Mouse (Mus musculus) hindbrain, embryonic 14.5 days (tissue): Measurements from ENCODE around the gene Ccdc174. TPM values are rescaled to one million over a fixed set of nuclear protein-coding genes. Genes with fewer than 3 reads are reported as not detected.
"Not testable (repeated sequence)": the region's sequence is repeated elsewhere in the genome, so short reads cannot be mapped to it uniquely, and the experiment has no call there.

Experiments used
- ATAC-seq: fragments of 200-750 bp; cut with Nextera tagmentation; 2 replicates; pipeline ENCODE4 v1.8.0; 2017; ENCODE audit warnings: moderate number of reproducible peaks, mild to moderate bottlenecking, moderate TSS enrichment, moderate library complexity; ENCODE audit not compliant: low FRiP score
- DNase-seq: peaks from one replicate; pipeline ENCODE4 v3.0.0-alpha.2; 2015; ENCODE audit warnings: low spot score
- H3K27ac ChIP-seq: fragments of 300-500 bp; sonication (generic); 2 replicates; pipeline ENCODE4 v1.5.1; 2014; ENCODE audit warnings: mild to moderate bottlenecking, moderate library complexity
- H3K27me3 ChIP-seq: fragments of 300-500 bp; sonication (generic); 2 replicates; pipeline ENCODE4 v1.6.1; 2014; ENCODE audit warnings: mild to moderate bottlenecking, low read length, mixed read lengths; ENCODE audit not compliant: control insufficient read depth, insufficient read depth
- H3K36me3 ChIP-seq: fragments of 300-500 bp; sonication (generic); replicated peaks from 2 replicates; pipeline ENCODE4 v1.6.1; 2014; ENCODE audit not compliant: control insufficient read depth, insufficient read depth
- H3K4me1 ChIP-seq: fragments of 300-500 bp; sonication (generic); replicated peaks from 2 replicates; pipeline ENCODE4 v1.6.1; 2014; ENCODE audit warnings: antibody characterized with exemption, low read length, mixed read lengths; ENCODE audit not compliant: control insufficient read depth, insufficient read depth
- H3K4me2 ChIP-seq: fragments of 300-500 bp; sonication (generic); replicated peaks from 2 replicates; pipeline ENCODE4 v1.6.1; 2014; ENCODE audit warnings: mild to moderate bottlenecking, moderate library complexity
- H3K4me3 ChIP-seq: fragments of 300-500 bp; sonication (generic); replicated peaks from 2 replicates; pipeline ENCODE4 v1.5.1; 2014; ENCODE audit warnings: mild to moderate bottlenecking, low read length
- H3K9ac ChIP-seq: fragments of 300-500 bp; sonication (generic); 2 replicates; pipeline ENCODE4 v1.6.1; 2014
- H3K9me3 ChIP-seq: fragments of 300-500 bp; sonication (generic); 2 replicates; pipeline ENCODE4 v1.6.1; 2016; ENCODE audit warnings: low read length; ENCODE audit not compliant: control insufficient read depth
- WGBS: fragments of 180-500 bp; shearing (Covaris S2); extraction: QIAGEN DNeasy Blood & Tissue Kit; methylation state at CpG from one replicate; pipeline ENCODE4 v1.1.7; 2014; 5-methylcytosine and 5-hydroxymethylcytosine counted together
- polyA plus RNA-seq: library from polyadenylated mRNA; unstranded; fragments of >200 nt; fragmentation: Nextera tagmentation; extraction: Ambion mirVana; gene quantifications from 2 replicates; pipeline ENCODE4 v1.2.1, GENCODE M21; 2014

Gene Ccdc174
- polyA plus RNA-seq, 1 experiment from 2014 or later: 37.7 TPM

- not testable (repeated sequence) for H3K4me1 ChIP-seq, DNase-seq, ATAC-seq, H3K27ac ChIP-seq, H3K9me3 ChIP-seq, H3K27me3 ChIP-seq, H3K4me3 ChIP-seq, H3K4me2 ChIP-seq, H3K9ac ChIP-seq
- 97% methylated on average over 2 of the region's 2 CpGs for WGBS
- H3K36me3 ChIP-seq: peaks cover 51% of the 10 kb centered on the region
Measured at GRCm38 (mm10) chr6:91902509-91902908, 24.7 kb downstream of the Ccdc174 start, which contains the start of gene 4930590J08Rik. 4930590J08Rik (plus strand) TSS chr6:91902809.

GRCm38 (mm10) chr6:91914011-91914410 lies 36.2 kb downstream of the Ccdc174 start:
- no peak for ATAC-seq
- no peak overlapping the region for H3K4me2 ChIP-seq

GRCm38 (mm10) chr6:91917286-91917685 lies 39.4 kb downstream of the Ccdc174 start:
- H3K9me3 ChIP-seq: no peaks in the 10 kb centered on the region
- H3K27me3 ChIP-seq: no peaks in the 10 kb centered on the region
- H3K36me3 ChIP-seq: no peaks in the 10 kb centered on the region
- H3K4me3 ChIP-seq: no peak overlapping the region
- no peak for ATAC-seq
- no peak overlapping the region for H3K27ac ChIP-seq
- no peaks in the 10 kb centered on the region for H3K4me1 ChIP-seq
- DNase-seq: no peak
- H3K9ac ChIP-seq: no peak overlapping the region
- no peak overlapping the region for H3K4me2 ChIP-seq
- WGBS: 52% methylated on average over 4 of the region's 4 CpGs

More at GRCm38 (mm10) chr6:91914011-91914410, 36.2 kb downstream of the Ccdc174 start:
- 90% methylated on average over 10 of the region's 10 CpGs for WGBS
- H3K9me3 ChIP-seq: no peaks in the 10 kb centered on the region
- H3K27ac ChIP-seq: no peak overlapping the region
- H3K4me1 ChIP-seq: no peaks in the 10 kb centered on the region
- H3K27me3 ChIP-seq: no peaks in the 10 kb centered on the region
- no peak overlapping the region for H3K9ac ChIP-seq
- no peak for DNase-seq
- H3K36me3 ChIP-seq: no peaks in the 10 kb centered on the region
- no peak overlapping the region for H3K4me3 ChIP-seq

DNA sequence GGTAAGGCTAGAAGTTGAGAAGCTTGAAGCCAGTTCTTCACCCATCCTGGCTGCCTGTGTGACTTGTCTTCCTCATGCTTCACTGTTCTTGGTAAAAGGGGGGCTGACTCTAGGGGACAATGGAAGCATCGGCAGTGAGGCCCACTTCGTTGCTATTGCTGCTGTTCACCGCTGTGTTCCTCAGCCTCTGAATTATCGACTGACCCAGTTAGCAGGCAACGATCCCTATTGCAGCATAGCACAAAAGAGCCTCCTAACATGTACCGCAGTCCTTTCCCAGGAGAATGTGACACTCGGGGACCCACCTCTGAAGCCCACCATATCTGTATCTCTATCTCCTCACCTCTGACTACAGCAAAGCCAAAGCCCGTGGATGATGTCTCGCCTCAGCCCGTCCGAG lies 39.9 kb downstream of the Ccdc174 start:
- Histone ChIP-seq H3K9me3 (no peaks in the 10 kb centered on the region), H3K9ac (no peak overlapping the region), H3K4me3 (no peak overlapping the region), H3K4me1 (no peaks in the 10 kb centered on the region), H3K36me3 (no peaks in the 10 kb centered on the region), H3K27ac (no peak overlapping the region), H3K4me2 (no peak overlapping the region), H3K27me3 (no peaks in the 10 kb centered on the region)
- 70% methylated on average over 11 of the region's 11 CpGs for WGBS
- DNase-seq (no peak), ATAC-seq (no peak)

- H3K9ac ChIP-seq: no peak overlapping the region
- H3K4me2 ChIP-seq: no peak overlapping the region
- no peaks in the 10 kb centered on the region for H3K36me3 ChIP-seq
- no peak overlapping the region for H3K4me3 ChIP-seq
- no peak for DNase-seq
- H3K9me3 ChIP-seq: no peaks in the 10 kb centered on the region
- H3K27ac ChIP-seq: no peak overlapping the region
- 75% methylated on average over 5 of the region's 5 CpGs for WGBS
- no peaks in the 10 kb centered on the region for H3K4me1 ChIP-seq
- no peaks in the 10 kb centered on the region for H3K27me3 ChIP-seq
- no peak for ATAC-seq
Measured at GRCm38 (mm10) chr6:91931231-91931630, 53.4 kb downstream of the Ccdc174 start.

DNA sequence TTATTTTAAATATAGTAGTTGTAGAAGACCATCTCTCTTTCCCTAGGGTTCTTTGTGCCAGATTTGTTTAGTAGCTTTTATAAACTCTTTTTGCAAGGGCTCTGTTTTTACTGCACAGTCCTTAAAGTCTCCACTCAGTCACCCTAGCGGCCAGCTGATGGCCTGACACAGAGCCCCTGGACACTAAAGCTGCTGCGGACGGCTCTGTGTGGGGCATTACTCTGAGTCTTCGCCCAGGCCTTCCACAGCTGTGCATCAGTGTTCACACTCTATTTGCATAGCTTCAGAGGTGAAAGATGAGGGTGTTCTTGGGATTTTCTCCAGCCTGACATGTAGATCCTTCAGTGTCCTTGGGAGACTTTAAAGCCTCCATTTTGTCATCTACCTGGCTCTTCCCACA lies 60.6 kb downstream of the Ccdc174 start:
- WGBS: 57% methylated on average over 4 of the region's 4 CpGs
- H3K4me1 ChIP-seq: no peaks in the 10 kb centered on the region
- H3K9ac ChIP-seq: no peak overlapping the region
- H3K36me3 ChIP-seq: no peaks in the 10 kb centered on the region
- H3K4me2 ChIP-seq: no peak overlapping the region
- DNase-seq (no peak), ATAC-seq (no peak)
- no peaks in the 10 kb centered on the region for H3K27me3 ChIP-seq
- no peak overlapping the region for H3K27ac ChIP-seq
- no peak overlapping the region for H3K4me3 ChIP-seq
- no peaks in the 10 kb centered on the region for H3K9me3 ChIP-seq

GRCm38 (mm10) chr6:91948426-91948825 lies 70.6 kb downstream of the Ccdc174 start:
- H3K27ac ChIP-seq: no peak overlapping the region
- H3K36me3 ChIP-seq: no peaks in the 10 kb centered on the region
- 82% methylated on average over 2 of the region's 2 CpGs for WGBS
- no peaks in the 10 kb centered on the region for H3K27me3 ChIP-seq
- H3K4me1 ChIP-seq: no peaks in the 10 kb centered on the region
- no peak overlapping the region for H3K9ac ChIP-seq
- ATAC-seq (no peak), DNase-seq (peak; percentile 42)
- no peak overlapping the region for H3K4me3 ChIP-seq
- no peaks in the 10 kb centered on the region for H3K9me3 ChIP-seq
- H3K4me2 ChIP-seq: no peak overlapping the region

Other genes with a start within 250 kb of the Ccdc174 start
- 91.6 and 98.5 TPM in 2 replicates for gene Slc6a6, start 194.0 kb upstream of the Ccdc174 start, polyA plus RNA-seq
- gene Grip2, start 50.8 kb upstream of the Ccdc174 start, polyA plus RNA-seq: 8.3 and 8.6 TPM in 2 replicates
- gene 4930590J08Rik, start 24.8 kb downstream of the Ccdc174 start, polyA plus RNA-seq: 1.2 and 1.4 TPM in 2 replicates
- 14.5 and 16.8 TPM in 2 replicates for gene Fgd5, start 100.8 kb downstream of the Ccdc174 start, polyA plus RNA-seq
- gene Nr2c2, start 213.3 kb downstream of the Ccdc174 start, polyA plus RNA-seq: 26.9 and 34.9 TPM in 2 replicates